Comparison of ENCODE assay signal across 10 mouse cellular contexts in genomic region chr5:76665421-76665820, GRCm38 (mm10). TPM values are rescaled to one million over a fixed set of nuclear protein-coding genes. Genes with fewer than 3 reads are reported as not detected.
DNase-seq lines count a peak whose midpoint lies in the region; ATAC-seq lines count a peak whose summit lies in the region.
"Had no signal": no experiment of that assay in that cellular context is flagged by ENCODE, and none has a peak within 500 bp of the region (broad histone marks: within the 10 kb centered on the region; RNA-seq: fewer than 3 reads in every experiment).

No protein-coding gene starts in this region.

- H3K4me2 ChIP-seq in hindbrain, embryonic 11.5 days (replicated peaks; ENCODE audit: low read depth, low read length), result no peak overlapping the region
- peak overlapping the region; percentile 29; the same call in 1 of the 2 replicates for H3K4me2 ChIP-seq in midbrain, embryonic 13.5 days (replicated peaks)
- H3K4me2 ChIP-seq: liver, embryonic 11.5 days had no signal

- peak; percentile 37 to 52 for DNase-seq in cerebellum, postnatal 10 days
- no peak for DNase-seq in cerebellum, adult 18-20 months
- peak; percentile 83 for DNase-seq in embryo, embryonic 10.5 days (ENCODE audit: low spot score)
- peak; percentile 79 for DNase-seq in hindbrain, embryonic 11.5 days (ENCODE audit: low spot score)
- no peak for DNase-seq in layer of hippocampus, postnatal 10 days (ENCODE audit: low spot score in 2 of 2)
- DNase-seq in adrenal gland, postnatal 4 days (ENCODE audit: low spot score in 2 of 2), result no peak

- H3K27ac ChIP-seq in hindbrain, embryonic 11.5 days (ENCODE audit: low read depth, low read length), result peak overlapping the region; percentile 80
- peak overlapping the region; percentile 84 for H3K27ac ChIP-seq in midbrain, embryonic 13.5 days

- H3K4me1 ChIP-seq in hindbrain, embryonic 11.5 days (replicated peaks; ENCODE audit: control insufficient read depth, insufficient read depth, low read length), result peaks cover 4% of the 10 kb centered on the region; the same call in 1 of the 2 replicates
- peaks cover 60% of the 10 kb centered on the region for H3K4me1 ChIP-seq in midbrain, embryonic 13.5 days (replicated peaks)

- no peaks in the 10 kb centered on the region for H3K36me3 ChIP-seq in hindbrain, embryonic 11.5 days (ENCODE audit: control insufficient read depth, insufficient read depth, low read length)
- H3K36me3 ChIP-seq in midbrain, embryonic 13.5 days, result no peaks in the 10 kb centered on the region

- no peaks in the 10 kb centered on the region for H3K27me3 ChIP-seq in hindbrain, embryonic 11.5 days (ENCODE audit: control insufficient read depth, insufficient read depth, low read length)
- no peaks in the 10 kb centered on the region for H3K27me3 ChIP-seq in midbrain, embryonic 13.5 days
- H3K27me3 ChIP-seq: Patski had no signal

- ATAC-seq in hindbrain, embryonic 11.5 days (ENCODE audit: low FRiP score), result peak; percentile 90
- ATAC-seq in midbrain, embryonic 13.5 days, result peak; percentile 84
- ATAC-seq in megakaryocyte, adult 5-6 weeks (ENCODE audit: poor library complexity, severe bottlenecking), result no peak
- ATAC-seq: Patski had no signal

- H3K9ac ChIP-seq in hindbrain, embryonic 11.5 days (ENCODE audit: low read depth, low read length), result no peak overlapping the region
- no peak overlapping the region for H3K9ac ChIP-seq in midbrain, embryonic 13.5 days (replicated peaks)

- 15% methylated on average over 7 of the region's 7 CpGs for WGBS in hindbrain, embryonic 11.5 days
- WGBS in midbrain, embryonic 13.5 days, result 9% methylated on average over 7 of the region's 7 CpGs

- no peaks in the 10 kb centered on the region for H3K9me3 ChIP-seq in hindbrain, embryonic 11.5 days (ENCODE audit: control insufficient read depth, low read length)
- H3K9me3 ChIP-seq in midbrain, embryonic 13.5 days, result no peaks in the 10 kb centered on the region

- H3K4me3 ChIP-seq in hindbrain, embryonic 11.5 days (ENCODE audit: low read depth, low read length), result no peak overlapping the region
- no peak overlapping the region for H3K4me3 ChIP-seq in midbrain, embryonic 13.5 days (replicated peaks)

RNA-seq across cellular contexts. Expression of gene C530008M17Rik, which starts 9.1 kb away (rescaled TPM):
- 47.5 and 58.5 TPM in 2 replicates for polyA plus RNA-seq in hindbrain, embryonic 11.5 days (2014; fragmentation: Nextera tagmentation; extraction: Ambion mirVana)
- polyA plus RNA-seq in midbrain, embryonic 13.5 days (2015; fragmentation: Nextera tagmentation; extraction: Ambion mirVana), result 68.9 and 75.2 TPM in 2 replicates
- 100 to 1,000 TPM; 197 to 205 TPM for total RNA-seq in layer of hippocampus, postnatal 10 days (2021)
- 0.87 and 1.6 TPM in 2 replicates for total RNA-seq in megakaryocyte, adult 5-6 weeks (2015)
- total RNA-seq in megakaryocyte, adult 5-6 weeks (2017), result 0.15 and 1.1 TPM in 2 replicates
- 10 to 100 TPM; 15.4 to 24.6 TPM for total RNA-seq in adrenal gland, postnatal 4 days (2021)

Comparison
In these comparisons a context has a peak if more than half of its experiments do, and no peak if none do; other contexts are left out.
1. DNase-seq: peak in cerebellum, postnatal 10 days (2 of 2), embryo, embryonic 10.5 days (single experiment) and hindbrain, embryonic 11.5 days (single experiment); none in cerebellum, adult 18-20 months (0 of 2), layer of hippocampus, postnatal 10 days (0 of 2) and adrenal gland, postnatal 4 days (0 of 2).
2. RNA of gene C530008M17Rik, which starts 9.1 kb away (total RNA-seq): 197 to 205 TPM in layer of hippocampus, postnatal 10 days; 15.4 to 24.6 TPM in adrenal gland, postnatal 4 days and 0.15 to 1.6 TPM in megakaryocyte, adult 5-6 weeks; every median in the first group is over 4 times any median in the second.